Mouse (Mus musculus) urinary bladder, postnatal 0 days (tissue): ENCODE results near the gene Gm28360. TPM values are rescaled to one million over a fixed set of nuclear protein-coding genes. Genes with fewer than 3 reads are reported as not detected.

Experiments
- polyA plus RNA-seq: library from polyadenylated mRNA; unstranded; fragments of >200 nt; fragmentation: Nextera tagmentation; extraction: Ambion mirVana; gene quantifications from 2 replicates; pipeline ENCODE4 v1.2.1, GENCODE M21; 2015

Gm28360 gene
- not detected in 2 replicates for polyA plus RNA-seq

DNA sequence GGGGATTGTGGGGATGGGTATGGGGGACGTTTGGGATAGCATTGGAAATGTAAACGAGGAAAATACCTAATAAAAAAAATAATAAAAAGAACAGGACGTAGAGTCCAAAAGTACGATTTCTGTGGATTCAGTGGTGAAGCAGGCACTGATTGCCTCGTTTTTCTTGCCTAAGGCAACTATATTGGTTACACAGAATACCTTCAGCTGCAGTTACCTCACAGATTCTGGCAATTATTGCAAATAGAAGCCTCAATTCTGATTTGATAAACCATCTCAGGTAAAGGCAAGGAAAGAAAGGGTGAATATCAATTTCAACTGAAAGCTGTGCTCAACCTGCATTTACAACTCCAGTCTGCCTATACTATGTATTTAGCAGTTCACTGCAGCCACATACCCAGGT lies at the start of gene Gm28360:
Gene Gm28360, plus strand, starts transcription at position 301 of the 400 bp plus-strand sequence.

GRCm38 (mm10) chr1:117780833-117781232 lies 49.0 kb upstream of the Gm28360 start, which contains the start of gene B020011L13Rik:
B020011L13Rik (plus strand) TSS chr1:117781133.

Other genes with a start within 250 kb of the Gm28360 start
- not detected in 2 replicates for gene Gm28363, start 132.9 kb upstream of the Gm28360 start, polyA plus RNA-seq
- not detected in 2 replicates for gene B020011L13Rik, start 48.9 kb upstream of the Gm28360 start, polyA plus RNA-seq
- not detected in 2 replicates for gene Gm28168, start 97.9 kb downstream of the Gm28360 start, polyA plus RNA-seq
- not detected in 2 replicates for gene Gm7145, start 135.9 kb downstream of the Gm28360 start, polyA plus RNA-seq